Mouse (Mus musculus) ES-E14 (cell line): ENCODE measurements at regions not wholly inside any gene's neighbourhood (a gene's known extent, or its start where the extent isn't known, plus 50 kb on each side); places are given as distances from the start of the nearest gene placed in this dataset.

ENCODE experiments used
- CHD2 ChIP-seq: IDR thresholded peaks from 2 replicates; pipeline ENCODE4 v1.6.1; 2014; ENCODE audit warnings: mild to moderate bottlenecking, low read depth, low read length, inconsistent platforms
- HCFC1 ChIP-seq: IDR thresholded peaks from 2 replicates; pipeline ENCODE4 v1.6.1; 2012; ENCODE audit warnings: low read length, inconsistent platforms, borderline replicate concordance; ENCODE audit not compliant: insufficient read depth
- MAFK ChIP-seq: IDR thresholded peaks from 2 replicates; pipeline ENCODE4 v1.6.1; 2014; ENCODE audit warnings: mild to moderate bottlenecking, low read depth, low read length, inconsistent platforms; ENCODE audit not compliant: insufficient read depth
- ZC3H11A ChIP-seq: IDR thresholded peaks from 2 replicates; pipeline ENCODE4 v1.6.1; 2012; ENCODE audit warnings: low read depth, mild to moderate bottlenecking, inconsistent platforms, low read length, borderline replicate concordance
- ZNF384 ChIP-seq: IDR thresholded peaks from 2 replicates; pipeline ENCODE4 v1.6.1; 2012; ENCODE audit warnings: low read depth, low read length, inconsistent platforms

GRCm38 (mm10) chr9:52251455-52251854 is 83.1 kb upstream of the Zc3h12c start:
- TF ChIP-seq CHD2 (no peak), ZNF384 (no peak), HCFC1 (no peak), MAFK (no peak), ZC3H11A (no peak)
